Mouse (Mus musculus) embryonic facial prominence, embryonic 10.5 days (tissue): ENCODE data around the gene Ppp1r3d. TPM values are rescaled to one million over a fixed set of nuclear protein-coding genes. Genes with fewer than 3 reads are reported as not detected.

Source experiments
- DNase-seq: peaks from one replicate; pipeline ENCODE4 v3.0.0-alpha.2; 2017; ENCODE audit warnings: low spot score
- H3K27ac ChIP-seq: fragments of 300-500 bp; sonication (generic); replicated peaks from 2 replicates; pipeline ENCODE4 v1.5.1; 2016; ENCODE audit warnings: mild to moderate bottlenecking
- H3K27me3 ChIP-seq: fragments of 300-500 bp; sonication (generic); replicated peaks from 2 replicates; pipeline ENCODE4 v1.6.1; 2016; ENCODE audit warnings: low read depth, mild to moderate bottlenecking; ENCODE audit not compliant: poor library complexity, severe bottlenecking
- H3K36me3 ChIP-seq: fragments of 300-500 bp; sonication (generic); replicated peaks from 2 replicates; pipeline ENCODE4 v1.6.1; 2016; ENCODE audit warnings: mild to moderate bottlenecking, moderate library complexity
- H3K4me1 ChIP-seq: fragments of 300-500 bp; sonication (generic); 2 replicates; pipeline ENCODE4 v1.6.1; 2016
- H3K4me3 ChIP-seq: fragments of 300-500 bp; sonication (generic); 2 replicates; pipeline ENCODE4 v1.5.1; 2016; ENCODE audit warnings: mild to moderate bottlenecking, moderate library complexity
- H3K9me3 ChIP-seq: fragments of 300-500 bp; sonication (generic); 2 replicates; pipeline ENCODE4 v1.6.1; 2016; ENCODE audit warnings: mild to moderate bottlenecking
- WGBS: fragments of 180-500 bp; shearing (Covaris S2); methylation state at CpG from one replicate; pipeline ENCODE4 v1.1.7; 2016; 5-methylcytosine and 5-hydroxymethylcytosine counted together
- polyA plus RNA-seq: library from polyadenylated mRNA; unstranded; fragments of >200 nt; fragmentation: Nextera tagmentation; extraction: Ambion mirVana; gene quantifications from 2 replicates; pipeline ENCODE4 v1.2.1, GENCODE M21; 2016

Gene Ppp1r3d
- polyA plus RNA-seq, 1 experiment from 2014 or later: 1.9 TPM

- peaks cover 4% of the 10 kb centered on the region for H3K4me1 ChIP-seq
- H3K9me3 ChIP-seq: no peaks in the 10 kb centered on the region
- no peak for DNase-seq
- no peak overlapping the region for H3K4me3 ChIP-seq
- H3K27ac ChIP-seq: no peak overlapping the region
- 87% methylated on average over 4 of the region's 4 CpGs for WGBS
- no peaks in the 10 kb centered on the region for H3K36me3 ChIP-seq
- H3K27me3 ChIP-seq: 0 out of 2 replicates have a peak, but pooled peaks cover 3% of the 10 kb centered on the region
Measured at GRCm38 (mm10) chr2:178428676-178429075, 14.4 kb upstream of the Ppp1r3d start.

- Histone ChIP-seq H3K9me3 (no peaks in the 10 kb centered on the region), H3K4me3 (no peak overlapping the region), H3K4me1 (peaks cover 8% of the 10 kb centered on the region), H3K27me3 (0 out of 2 replicates have a peak, but pooled peaks cover 3% of the 10 kb centered on the region), H3K36me3 (no peaks in the 10 kb centered on the region), H3K27ac (no peak overlapping the region)
- no peak for DNase-seq
- whole genome bisulfite sequencing: 85% methylated on average over 9 of the region's 9 CpGs
Measured at GRCm38 (mm10) chr2:178428183-178428582, 13.9 kb upstream of the Ppp1r3d start.

- H3K4me3 ChIP-seq: no peak overlapping the region
- H3K36me3 ChIP-seq: no peaks in the 10 kb centered on the region
- WGBS: 90% methylated on average over 5 of the region's 5 CpGs
- H3K27me3 ChIP-seq: 0 out of 2 replicates have a peak, but pooled peaks cover 3% of the 10 kb centered on the region
- peaks cover 18% of the 10 kb centered on the region for H3K4me1 ChIP-seq
- DNase-seq: no peak
- no peaks in the 10 kb centered on the region for H3K9me3 ChIP-seq
- H3K27ac ChIP-seq: no peak overlapping the region
Measured at GRCm38 (mm10) chr2:178427181-178427580, 12.9 kb upstream of the Ppp1r3d start.

GRCm38 (mm10) chr2:178426229-178426628, 12.0 kb upstream of the Ppp1r3d start:
- no peaks in the 10 kb centered on the region for H3K36me3 ChIP-seq
- 52% methylated on average over 4 of the region's 4 CpGs for WGBS
- 0 out of 2 replicates have a peak, but pooled peaks cover 3% of the 10 kb centered on the region for H3K27me3 ChIP-seq
- H3K9me3 ChIP-seq: no peaks in the 10 kb centered on the region
- peak; percentile 17 for DNase-seq
- peaks cover 24% of the 10 kb centered on the region for H3K4me1 ChIP-seq
- H3K4me3 ChIP-seq: no peak overlapping the region
- H3K27ac ChIP-seq: no peak overlapping the region

GRCm38 (mm10) chr2:178423223-178423622, 9.0 kb upstream of the Ppp1r3d start:
- no peaks in the 10 kb centered on the region for H3K9me3 ChIP-seq
- H3K36me3 ChIP-seq: peaks cover 6% of the 10 kb centered on the region
- peaks cover 34% of the 10 kb centered on the region for H3K4me1 ChIP-seq
- no peak overlapping the region for H3K4me3 ChIP-seq
- peak overlapping the region; percentile 83 for H3K27ac ChIP-seq
- 82% methylated on average over 5 of the region's 5 CpGs for WGBS
- H3K27me3 ChIP-seq: peaks cover 6% of the 10 kb centered on the region; the same call in 1 of the 2 replicates
- DNase-seq: peak; percentile 10

GRCm38 (mm10) chr2:178422186-178422585, 7.9 kb upstream of the Ppp1r3d start:
- Histone ChIP-seq H3K27ac (peak overlapping the region; percentile 83), H3K36me3 (peaks cover 11% of the 10 kb centered on the region), H3K9me3 (no peaks in the 10 kb centered on the region), H3K4me3 (no peak overlapping the region), H3K27me3 (peaks cover 6% of the 10 kb centered on the region; the same call in 1 of the 2 replicates), H3K4me1 (peaks cover 34% of the 10 kb centered on the region)
- WGBS: 13% methylated on average over 3 of the region's 3 CpGs
- DNase-seq: peak; percentile 65

GRCm38 (mm10) chr2:178421603-178422002, 7.3 kb upstream of the Ppp1r3d start:
- Histone ChIP-seq H3K4me3 (no peak overlapping the region), H3K36me3 (peaks cover 11% of the 10 kb centered on the region), H3K9me3 (no peaks in the 10 kb centered on the region), H3K27me3 (peaks cover 6% of the 10 kb centered on the region; the same call in 1 of the 2 replicates), H3K4me1 (peaks cover 34% of the 10 kb centered on the region), H3K27ac (peak overlapping the region; percentile 79)
- DNase-seq: peak; percentile 37
- WGBS: 41% methylated on average over 6 of the region's 6 CpGs

GRCm38 (mm10) chr2:178420576-178420975, 6.3 kb upstream of the Ppp1r3d start:
- Histone ChIP-seq H3K27me3 (peaks cover 14% of the 10 kb centered on the region), H3K27ac (peak overlapping the region; percentile 79), H3K4me1 (peaks cover 39% of the 10 kb centered on the region), H3K4me3 (no peak overlapping the region), H3K9me3 (no peaks in the 10 kb centered on the region), H3K36me3 (peaks cover 11% of the 10 kb centered on the region)
- no peak for DNase-seq
- 76% methylated on average over 9 of the region's 9 CpGs for WGBS

GRCm38 (mm10) chr2:178416970-178417369, 2.7 kb upstream of the Ppp1r3d start:
- H3K36me3 ChIP-seq: peaks cover 11% of the 10 kb centered on the region
- peaks cover 42% of the 10 kb centered on the region for H3K27me3 ChIP-seq
- 80% methylated on average over 4 of the region's 4 CpGs for WGBS
- no peak overlapping the region for H3K27ac ChIP-seq
- H3K4me3 ChIP-seq: no peak overlapping the region
- no peaks in the 10 kb centered on the region for H3K9me3 ChIP-seq
- DNase-seq: no peak
- H3K4me1 ChIP-seq: peaks cover 44% of the 10 kb centered on the region

- peaks cover 11% of the 10 kb centered on the region for H3K36me3 ChIP-seq
- 71% methylated on average over 13 of the region's 13 CpGs for WGBS
- H3K27me3 ChIP-seq: peaks cover 48% of the 10 kb centered on the region
- no peak for DNase-seq
- peaks cover 38% of the 10 kb centered on the region for H3K4me1 ChIP-seq
- H3K9me3 ChIP-seq: no peaks in the 10 kb centered on the region
- no peak overlapping the region for H3K27ac ChIP-seq
- H3K4me3 ChIP-seq: no peak overlapping the region
Measured at GRCm38 (mm10) chr2:178416427-178416826, 2.2 kb upstream of the Ppp1r3d start.

GRCm38 (mm10) chr2:178415150-178415448, 827 bp upstream of the Ppp1r3d start:
- Histone ChIP-seq H3K27ac (no peak overlapping the region), H3K9me3 (no peaks in the 10 kb centered on the region), H3K4me1 (peaks cover 29% of the 10 kb centered on the region), H3K36me3 (peaks cover 8% of the 10 kb centered on the region), H3K27me3 (peaks cover 57% of the 10 kb centered on the region), H3K4me3 (peak overlapping the region; percentile 78)
- 39% methylated on average over 3 of the region's 3 CpGs for WGBS
- DNase-seq: no peak

GRCm38 (mm10) chr2:178413481-178414260, 601 bp downstream of the Ppp1r3d start:
- WGBS: 17% methylated on average over 75 of the region's 75 CpGs
- Histone ChIP-seq H3K4me1 (peaks cover 29% of the 10 kb centered on the region), H3K9me3 (no peaks in the 10 kb centered on the region), H3K36me3 (peaks cover 8% of the 10 kb centered on the region), H3K27ac (peak overlapping the region; percentile 79), H3K27me3 (peaks cover 57% of the 10 kb centered on the region), H3K4me3 (peak overlapping the region; percentile 78)
- no peak for DNase-seq

GRCm38 (mm10) chr2:178413081-178413480, 1.2 kb downstream of the Ppp1r3d start:
- Histone ChIP-seq H3K4me1 (peaks cover 29% of the 10 kb centered on the region), H3K4me3 (peak overlapping the region; percentile 78; the same call in 1 of the 2 replicates), H3K27ac (no peak overlapping the region), H3K36me3 (peaks cover 3% of the 10 kb centered on the region), H3K27me3 (peaks cover 57% of the 10 kb centered on the region), H3K9me3 (no peaks in the 10 kb centered on the region)
- no peak for DNase-seq
- 61% methylated on average over 13 of the region's 13 CpGs for WGBS
